Mouse (Mus musculus): ENCODE data around the gene Muc4.

The Muc4 gene

GRCm38 (mm10) chr16:32735586-32735985 lies at the start of gene Muc4:
TSS of gene Muc4 (plus strand) at chr16:32735886.
- DNase-seq (ENCODE audit: low read depth) = no peak

GRCm38 (mm10) chr16:32685998-32686397 lies 49.7 kb upstream of the Muc4 start:
- DNase-seq (ENCODE audit: low read depth) = no peak

GRCm38 (mm10) chr16:32687221-32687620 lies 48.5 kb upstream of the Muc4 start:
- DNase-seq (ENCODE audit: low read depth) = no peak

- no peak for DNase-seq (ENCODE audit: low read depth)
These were observed 46.9 kb upstream of the Muc4 start for GRCm38 (mm10) chr16:32688770-32689169.

GRCm38 (mm10) chr16:32689501-32689900 lies 46.2 kb upstream of the Muc4 start:
- peak; percentile 75 for DNase-seq (ENCODE audit: low read depth)

- DNase-seq (ENCODE audit: low read depth) = peak; percentile 30
These were observed 38.7 kb upstream of the Muc4 start for GRCm38 (mm10) chr16:32696841-32697464.

GRCm38 (mm10) chr16:32697665-32698446 lies 37.8 kb upstream of the Muc4 start:
- DNase-seq (ENCODE audit: low read depth) = no peak

GRCm38 (mm10) chr16:32698550-32698949 lies 37.1 kb upstream of the Muc4 start:
- no peak for DNase-seq (ENCODE audit: low read depth)

- no peak for DNase-seq (ENCODE audit: low read depth)
These were observed 32.3 kb upstream of the Muc4 start for GRCm38 (mm10) chr16:32703312-32703912.

GRCm38 (mm10) chr16:32705606-32706005 lies 30.1 kb upstream of the Muc4 start:
- DNase-seq (ENCODE audit: low read depth) = no peak

GRCm38 (mm10) chr16:32707111-32707823 lies 28.4 kb upstream of the Muc4 start:
- no peak for DNase-seq (ENCODE audit: low read depth)

- no peak for DNase-seq (ENCODE audit: low read depth)
These were observed 27.7 kb upstream of the Muc4 start for GRCm38 (mm10) chr16:32707824-32708456.

GRCm38 (mm10) chr16:32708457-32709033 lies 27.1 kb upstream of the Muc4 start:
- no peak for DNase-seq (ENCODE audit: low read depth)

- no peak for DNase-seq (ENCODE audit: low read depth)
These were observed 26.6 kb upstream of the Muc4 start for GRCm38 (mm10) chr16:32709116-32709515.

- no peak for DNase-seq (ENCODE audit: low read depth)
These were observed 25.1 kb upstream of the Muc4 start for GRCm38 (mm10) chr16:32710426-32711070.

GRCm38 (mm10) chr16:32712202-32712601 lies 23.5 kb upstream of the Muc4 start:
- DNase-seq (ENCODE audit: low read depth) = no peak

- no peak for DNase-seq (ENCODE audit: low read depth)
These were observed 22.1 kb upstream of the Muc4 start for GRCm38 (mm10) chr16:32713556-32713955.

GRCm38 (mm10) chr16:32715364-32715763 lies 20.3 kb upstream of the Muc4 start:
- peak; percentile 49 for DNase-seq (ENCODE audit: low read depth)

GRCm38 (mm10) chr16:32723163-32723562 lies 12.5 kb upstream of the Muc4 start:
- DNase-seq (ENCODE audit: low read depth) = no peak

- DNase-seq (ENCODE audit: low read depth) = no peak
These were observed 11.9 kb upstream of the Muc4 start for GRCm38 (mm10) chr16:32723767-32724166.

GRCm38 (mm10) chr16:32724259-32724658 lies 11.4 kb upstream of the Muc4 start:
- DNase-seq (ENCODE audit: low read depth) = no peak
